Mouse (Mus musculus) bone marrow macrophage, adult 2 months (primary cell): ENCODE data around the gene Eml3. TPM values are rescaled to one million over a fixed set of nuclear protein-coding genes. Genes with fewer than 3 reads are reported as not detected.

ENCODE experiments used
- H3K27ac ChIP-seq: 2 replicates; pipeline ENCODE4 v1.5.1; 2012; ENCODE audit warnings: low read depth, low read length; ENCODE audit not compliant: insufficient read depth
- H3K4me1 ChIP-seq: 2 replicates; pipeline ENCODE4 v1.6.1; 2012; ENCODE audit warnings: low read length; ENCODE audit not compliant: control insufficient read depth, insufficient read depth
- H3K4me3 ChIP-seq: 2 replicates; pipeline ENCODE4 v1.5.1; 2012; ENCODE audit warnings: mild to moderate bottlenecking, low read length, moderate library complexity; ENCODE audit not compliant: insufficient read depth
- CTCF ChIP-seq: IDR thresholded peaks from 2 replicates; pipeline ENCODE4 v1.5.1; 2012; ENCODE audit warnings: low read depth, mild to moderate bottlenecking, low read length, moderate library complexity
- POLR2A ChIP-seq: IDR thresholded peaks from 2 replicates; pipeline ENCODE4 v1.6.1; 2012; ENCODE audit warnings: mild to moderate bottlenecking, low read depth, low read length, borderline replicate concordance
- polyA plus RNA-seq: library from polyadenylated mRNA; stranded (reverse); fragments of >200 nt; gene quantifications from 2 replicates; pipeline ENCODE4 v1.2.4, GENCODE M21; 2012; ENCODE audit not compliant: missing spikeins, insufficient read depth, insufficient read length

Gene Eml3
- 33.1 and 33.7 TPM in 2 replicates for polyA plus RNA-seq

DNA sequence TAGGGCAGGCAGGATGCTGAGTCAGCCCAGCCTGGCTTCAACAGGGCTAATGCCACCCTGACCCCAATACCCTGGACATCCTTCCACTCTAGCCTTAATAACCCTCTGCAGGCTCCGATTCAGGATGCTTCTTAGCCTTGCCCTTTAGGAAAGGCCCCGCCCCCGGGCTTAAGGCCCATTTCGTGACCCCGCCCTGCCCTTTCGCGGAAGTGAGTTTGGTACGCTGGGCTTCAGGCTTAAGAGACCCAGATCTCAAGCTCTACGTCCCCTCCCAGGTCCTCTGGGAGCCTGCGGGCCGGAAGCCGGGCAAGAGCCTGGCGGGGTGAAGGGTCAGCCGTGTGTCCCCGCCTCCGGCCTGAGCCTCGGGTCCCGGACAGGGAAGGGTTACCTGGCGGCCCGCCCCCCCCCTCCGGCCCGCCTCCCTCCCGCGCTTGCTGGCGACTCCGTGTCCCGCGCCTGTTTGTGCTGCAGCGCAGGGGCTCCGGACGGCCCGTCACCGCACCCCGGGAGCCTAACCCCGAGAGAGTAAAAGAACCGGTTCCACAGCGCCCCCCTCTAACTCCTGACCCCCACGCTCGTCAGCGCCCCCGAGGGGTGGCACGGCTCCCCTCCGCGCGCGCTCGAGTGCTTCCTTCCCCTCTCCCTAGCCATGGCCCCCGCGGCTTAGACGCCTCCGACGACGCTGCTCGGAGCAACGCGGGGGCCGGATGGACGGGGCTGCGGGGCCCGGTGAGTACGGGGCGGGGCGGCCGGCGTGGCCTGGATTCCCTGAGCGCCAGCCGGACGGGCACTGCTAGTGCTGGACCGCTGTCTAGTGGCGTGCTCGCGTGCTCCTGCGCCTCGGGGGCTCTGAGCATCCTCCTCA, at the start of gene Eml3, which contains the start of gene Rom1:
Gene Eml3 (plus strand): TSS at position 329 of the 865 bp plus-strand sequence.
Gene Rom1 (minus strand): TSS at position 133 of the 865 bp plus-strand sequence.
- H3K4me1 ChIP-seq = peaks cover 6% of the 10 kb centered on the region
- no peak for TF ChIP-seq POLR2A
- no peak; the same call in 1 of the 2 replicates for TF ChIP-seq CTCF
- peak within 1 kb of the TSS; percentile 71 for H3K27ac ChIP-seq
- H3K4me3 ChIP-seq = peak within 1 kb of the TSS; percentile 79

DNA sequence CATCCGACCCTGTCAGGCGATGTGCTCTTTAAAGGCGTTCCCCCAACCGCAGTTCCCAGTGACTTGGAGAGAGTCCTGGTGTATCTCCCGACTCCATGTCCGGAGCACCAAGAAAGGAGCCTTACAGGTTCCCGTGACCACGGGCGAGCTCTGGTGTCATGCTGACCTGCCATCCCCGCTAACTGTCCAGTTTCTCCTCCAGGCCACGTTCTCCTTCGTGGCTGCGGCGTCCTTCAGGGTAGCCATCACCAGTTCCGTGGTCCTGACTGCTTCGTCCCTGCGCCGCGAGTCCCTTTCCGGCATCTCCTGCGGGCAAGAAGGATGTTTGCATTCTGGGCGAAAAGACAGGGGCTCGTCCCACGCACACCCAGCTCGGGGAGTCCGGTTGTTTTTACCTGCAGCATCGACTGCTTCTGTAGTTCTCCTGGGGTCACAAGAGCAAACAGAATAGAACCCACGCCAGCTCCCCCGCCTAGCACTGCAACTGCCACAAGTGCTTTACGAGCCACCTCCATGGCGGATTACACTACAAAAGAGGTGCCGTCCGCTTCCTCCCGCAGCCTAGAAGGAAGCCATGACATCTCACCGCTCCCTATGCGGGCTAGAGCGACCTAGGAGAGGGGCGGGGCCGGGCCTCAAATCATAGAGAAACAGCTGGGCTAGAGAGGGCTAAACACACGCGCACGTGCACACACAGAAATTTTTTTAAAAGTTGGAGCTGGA, 48.9 kb upstream of the Eml3 start, which contains the start of gene Uqcc3:
Gene Uqcc3 (minus strand): TSS at position 613 of the 723 bp plus-strand sequence.
- H3K4me1 ChIP-seq = no peaks in the 10 kb centered on the region; the same call in 1 of the 2 replicates
- H3K4me3 ChIP-seq = peak within 1 kb of the TSS; percentile 90
- peak within 1 kb of the TSS; percentile 38 for H3K27ac ChIP-seq
- TF ChIP-seq POLR2A (peak; percentile 80; the same call in 1 of the 2 replicates), CTCF (no peak)

DNA sequence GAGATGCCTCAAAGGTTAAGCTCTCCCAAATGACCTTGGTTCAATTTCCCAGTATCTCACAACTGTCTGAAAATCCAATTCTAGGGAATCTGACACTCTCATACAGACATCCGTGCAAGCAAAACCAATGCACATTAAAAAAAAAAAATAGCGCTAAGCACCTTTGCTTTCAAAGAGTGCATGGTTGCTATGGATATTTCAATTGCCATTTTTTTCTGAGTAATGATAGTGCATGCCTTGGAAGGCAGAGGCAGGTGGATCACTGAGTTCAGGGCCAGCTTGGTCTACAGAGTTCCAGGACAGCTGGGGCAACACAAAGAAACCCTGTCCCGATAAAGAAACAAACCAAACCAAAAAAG, 48.3 kb upstream of the Eml3 start:
- H3K4me1 ChIP-seq = no peaks in the 10 kb centered on the region; the same call in 1 of the 2 replicates
- peak overlapping the region; percentile 90 for H3K4me3 ChIP-seq
- H3K27ac ChIP-seq = no peak overlapping the region
- TF ChIP-seq POLR2A (no peak), CTCF (no peak)

DNA sequence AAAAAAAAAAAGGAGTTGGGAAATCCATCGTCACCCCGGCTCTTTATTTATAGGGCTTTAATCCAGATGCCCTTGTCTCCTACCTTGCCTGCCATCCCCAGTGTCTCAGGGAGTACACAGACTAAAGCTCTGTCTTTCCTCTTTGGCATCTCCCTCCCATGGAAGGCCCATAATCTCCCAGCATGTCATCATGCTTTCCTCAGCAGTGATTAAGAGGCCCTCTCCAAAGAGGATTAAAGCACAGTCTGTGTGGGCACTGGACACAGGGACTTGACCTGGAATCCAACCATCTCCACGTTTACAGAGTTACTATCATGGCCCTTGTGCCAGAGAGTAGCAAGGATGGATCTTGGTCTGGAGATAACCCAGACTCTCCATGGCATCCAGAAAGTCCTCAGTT, 45.7 kb upstream of the Eml3 start, which contains the start of the genes Lbhd1 and Gm49403:
Gene Lbhd1 (plus strand): TSS at position 117 of the 400 bp plus-strand sequence.
Gene Gm49403 (plus strand): TSS at position 315 of the 400 bp plus-strand sequence.
- no peak within 1 kb of the TSS for H3K27ac ChIP-seq
- TF ChIP-seq CTCF = no peak
- TF ChIP-seq POLR2A = no peak
- H3K4me1 ChIP-seq = peaks cover 3% of the 10 kb centered on the region
- no peak within 1 kb of the TSS for H3K4me3 ChIP-seq

DNA sequence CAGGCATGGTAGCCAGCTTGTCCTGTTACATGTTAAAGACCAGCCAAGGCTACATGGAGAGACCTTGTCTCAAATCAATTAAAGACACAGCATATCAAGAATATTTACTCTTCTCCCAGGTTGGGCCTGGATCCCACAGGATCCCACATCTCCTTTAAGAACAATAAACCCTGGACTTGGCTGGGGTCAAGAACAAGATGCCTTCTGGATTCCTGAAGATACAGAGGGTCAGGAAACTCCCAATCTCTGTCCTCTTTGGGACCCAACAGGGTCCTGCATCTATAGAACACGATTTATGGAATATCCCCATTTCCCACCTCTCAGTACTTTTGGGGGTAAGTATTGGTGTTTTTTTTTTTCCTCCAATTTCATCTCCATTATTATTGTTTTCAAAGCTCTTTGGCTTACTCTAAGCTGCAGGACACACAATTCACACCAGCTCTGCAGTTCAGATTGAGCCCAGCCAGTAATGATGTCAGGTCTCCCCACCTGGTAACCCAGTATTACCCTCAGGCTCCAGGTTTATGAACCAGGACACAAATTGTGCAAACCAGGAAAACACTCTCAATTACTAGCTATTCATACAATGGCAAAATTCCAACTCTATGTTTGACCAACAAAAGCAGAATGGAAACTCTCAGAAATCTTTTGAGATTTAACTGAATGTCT, 42.3 kb upstream of the Eml3 start:
- Histone ChIP-seq H3K4me3 (no peak overlapping the region; the same call in 1 of the 2 replicates), H3K4me1 (peaks cover 7% of the 10 kb centered on the region), H3K27ac (no peak overlapping the region)
- TF ChIP-seq CTCF = no peak
- no peak for TF ChIP-seq POLR2A

GRCm38 (mm10) chr19:8887585-8888463, 41.5 kb upstream of the Eml3 start:
- peak overlapping the region; percentile 83 for H3K27ac ChIP-seq
- H3K4me1 ChIP-seq = peaks cover 7% of the 10 kb centered on the region
- peak overlapping the region; percentile 83 for H3K4me3 ChIP-seq
- no peak for TF ChIP-seq CTCF
- TF ChIP-seq POLR2A = no peak

DNA sequence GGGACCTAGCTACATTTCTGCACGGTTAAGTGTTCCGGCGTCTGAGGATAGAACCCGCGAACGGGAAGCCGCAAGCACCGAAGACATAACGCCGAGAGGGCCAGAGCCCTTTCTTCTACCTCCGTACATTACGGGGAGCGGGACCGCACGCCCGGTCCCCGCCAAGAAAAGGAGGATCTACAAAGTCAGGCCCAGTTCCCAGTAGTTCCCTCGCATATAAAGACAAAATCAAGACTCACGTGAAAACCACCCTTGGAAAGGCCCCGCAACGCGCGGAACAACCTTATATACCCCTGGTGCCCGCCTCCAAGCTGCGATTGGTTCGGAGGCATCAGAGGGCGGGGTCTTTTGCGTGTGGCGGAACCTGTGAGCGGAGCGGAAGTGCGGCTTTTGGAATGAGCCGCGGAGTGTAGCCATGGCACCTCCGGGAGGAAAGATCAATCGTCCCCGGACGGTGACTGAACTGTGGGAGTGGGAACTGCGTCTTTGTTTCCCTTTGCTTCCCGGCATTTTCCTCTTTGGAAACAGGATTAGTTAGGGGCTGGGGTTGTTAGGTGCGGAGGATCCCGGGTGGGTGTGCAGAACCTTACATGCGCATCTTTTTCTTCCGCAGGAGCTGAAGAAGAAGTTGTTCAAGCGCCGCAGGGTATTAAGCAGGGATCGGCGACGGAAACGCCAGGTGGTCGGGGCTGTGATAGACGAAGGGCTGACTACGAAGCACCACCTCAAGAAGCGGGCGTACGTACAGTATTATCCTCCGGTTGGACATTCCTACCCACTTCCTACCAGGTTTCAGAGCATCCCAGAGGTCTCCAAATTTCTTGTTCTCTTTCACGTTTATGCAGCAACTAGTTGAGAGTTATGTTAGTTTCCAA, 40.6 kb upstream of the Eml3 start, which contains the start of the genes 1810009A15Rik and Gm49416:
Gene 1810009A15Rik (plus strand): TSS at position 343 of the 875 bp plus-strand sequence.
Gene Gm49416 (plus strand): TSS at position 416 of the 875 bp plus-strand sequence.
- Histone ChIP-seq H3K4me1 (peaks cover 7% of the 10 kb centered on the region), H3K4me3 (peak within 1 kb of the TSS; percentile 83), H3K27ac (peak within 1 kb of the TSS; percentile 83)
- TF ChIP-seq CTCF = no peak
- TF ChIP-seq POLR2A = peak; percentile 61; the same call in 1 of the 2 replicates
